Mouse (Mus musculus): ENCODE measurements around the gene Tmem260. TPM values are rescaled to one million over a fixed set of nuclear protein-coding genes. Genes with fewer than 3 reads are reported as not detected.
"Not testable (repeated sequence)": the region's sequence is repeated elsewhere in the genome, so short reads cannot be mapped to it uniquely, and the experiment has no call there.

Tmem260 gene
- total and polyA plus RNA-seq, 2 experiments from 2014 or later: 6.0 to 8.7 TPM

- DNase-seq (ENCODE audit: low spot score): no peak
- H3K27me3 ChIP-seq (ENCODE audit: control insufficient read depth, insufficient read depth, low read length): no peaks in the 10 kb centered on the region
- TF ChIP-seq CTCF (IDR thresholded peaks at IDR 0.05; ENCODE audit: low read depth) (no peak), EP300 (IDR thresholded peaks at IDR 0.05; ENCODE audit: low read depth) (no peak)
- no peak overlapping the region for H3K9ac ChIP-seq (replicated peaks; ENCODE audit: low read depth, low read length)
- 90% methylated on average over 7 of the region's 7 CpGs for WGBS
- no peak overlapping the region for H3K4me2 ChIP-seq (ENCODE audit: low read depth, low read length)
- no peaks in the 10 kb centered on the region for H3K4me1 ChIP-seq (ENCODE audit: control insufficient read depth, insufficient read depth)
- peaks cover 11% of the 10 kb centered on the region; the same call in 1 of the 2 replicates for H3K36me3 ChIP-seq (replicated peaks; ENCODE audit: control insufficient read depth, insufficient read depth, low read length)
- H3K4me3 ChIP-seq (ENCODE audit: low read depth, low read length): no peak overlapping the region
- H3K9me3 ChIP-seq (replicated peaks; ENCODE audit: control insufficient read depth, low read length): no peaks in the 10 kb centered on the region
- no peak overlapping the region for H3K27ac ChIP-seq (ENCODE audit: low read depth)
- no peak for ATAC-seq (ENCODE audit: insufficient read depth, low read depth)
Observed at GRCm38 (mm10) chr14:48468339-48468738, 22.4 kb downstream of the Tmem260 start.

GRCm38 (mm10) chr14:48470742-48471487 lies 25.0 kb downstream of the Tmem260 start:
- Histone ChIP-seq H3K9ac (replicated peaks; ENCODE audit: low read depth, low read length) (no peak overlapping the region), H3K27ac (ENCODE audit: low read depth) (no peak overlapping the region), H3K4me3 (ENCODE audit: low read depth, low read length) (no peak overlapping the region), H3K4me1 (ENCODE audit: control insufficient read depth, insufficient read depth) (no peaks in the 10 kb centered on the region), H3K36me3 (replicated peaks; ENCODE audit: control insufficient read depth, insufficient read depth, low read length) (peaks cover 17% of the 10 kb centered on the region), H3K27me3 (ENCODE audit: control insufficient read depth, insufficient read depth, low read length) (no peaks in the 10 kb centered on the region), H3K4me2 (ENCODE audit: low read depth, low read length) (no peak overlapping the region), H3K9me3 (replicated peaks; ENCODE audit: control insufficient read depth, low read length) (no peaks in the 10 kb centered on the region)
- 91% methylated on average over 10 of the region's 10 CpGs for WGBS
- TF ChIP-seq EP300 (IDR thresholded peaks at IDR 0.05; ENCODE audit: low read depth) (no peak), CTCF (IDR thresholded peaks at IDR 0.05; ENCODE audit: low read depth) (no peak)
- ATAC-seq (ENCODE audit: insufficient read depth, low read depth): no peak
- DNase-seq (ENCODE audit: low spot score): no peak

GRCm38 (mm10) chr14:48472179-48472578 lies 26.3 kb downstream of the Tmem260 start:
- no peaks in the 10 kb centered on the region for H3K9me3 ChIP-seq (replicated peaks; ENCODE audit: control insufficient read depth, low read length)
- no peak for DNase-seq (ENCODE audit: low spot score)
- H3K4me1 ChIP-seq (ENCODE audit: control insufficient read depth, insufficient read depth): no peaks in the 10 kb centered on the region
- TF ChIP-seq CTCF (IDR thresholded peaks at IDR 0.05; ENCODE audit: low read depth): no peak
- no peak for TF ChIP-seq EP300 (IDR thresholded peaks at IDR 0.05; ENCODE audit: low read depth)
- H3K27me3 ChIP-seq (ENCODE audit: control insufficient read depth, insufficient read depth, low read length): no peaks in the 10 kb centered on the region
- no peak overlapping the region for H3K4me2 ChIP-seq (ENCODE audit: low read depth, low read length)
- peaks cover 27% of the 10 kb centered on the region for H3K36me3 ChIP-seq (replicated peaks; ENCODE audit: control insufficient read depth, insufficient read depth, low read length)
- 67% methylated on average over 9 of the region's 9 CpGs for WGBS
- ATAC-seq (ENCODE audit: insufficient read depth, low read depth): no peak
- H3K27ac ChIP-seq (ENCODE audit: low read depth): no peak overlapping the region
- no peak overlapping the region for H3K4me3 ChIP-seq (ENCODE audit: low read depth, low read length)
- no peak overlapping the region for H3K9ac ChIP-seq (replicated peaks; ENCODE audit: low read depth, low read length)

GRCm38 (mm10) chr14:48475370-48475769 lies 29.4 kb downstream of the Tmem260 start:
- TF ChIP-seq CTCF (IDR thresholded peaks at IDR 0.05; ENCODE audit: low read depth) (no peak), EP300 (IDR thresholded peaks at IDR 0.05; ENCODE audit: low read depth) (no peak)
- H3K4me2 ChIP-seq (ENCODE audit: low read depth, low read length): no peak overlapping the region
- no peak overlapping the region for H3K9ac ChIP-seq (replicated peaks; ENCODE audit: low read depth, low read length)
- DNase-seq (ENCODE audit: low spot score) (no peak), ATAC-seq (ENCODE audit: insufficient read depth, low read depth) (no peak)
- no peaks in the 10 kb centered on the region for H3K4me1 ChIP-seq (ENCODE audit: control insufficient read depth, insufficient read depth)
- no peak overlapping the region for H3K27ac ChIP-seq (ENCODE audit: low read depth)
- WGBS: 73% methylated on average over 1 of the region's 1 CpGs
- no peaks in the 10 kb centered on the region for H3K9me3 ChIP-seq (replicated peaks; ENCODE audit: control insufficient read depth, low read length)
- H3K36me3 ChIP-seq (replicated peaks; ENCODE audit: control insufficient read depth, insufficient read depth, low read length): peaks cover 43% of the 10 kb centered on the region
- H3K27me3 ChIP-seq (ENCODE audit: control insufficient read depth, insufficient read depth, low read length): no peaks in the 10 kb centered on the region
- H3K4me3 ChIP-seq (ENCODE audit: low read depth, low read length): no peak overlapping the region

GRCm38 (mm10) chr14:48475834-48476233 lies 29.9 kb downstream of the Tmem260 start:
- H3K9ac ChIP-seq (replicated peaks; ENCODE audit: low read depth, low read length); ATAC-seq (ENCODE audit: insufficient read depth, low read depth); H3K27me3 ChIP-seq (ENCODE audit: control insufficient read depth, insufficient read depth, low read length); H3K9me3 ChIP-seq (replicated peaks; ENCODE audit: control insufficient read depth, low read length); H3K4me1 ChIP-seq (ENCODE audit: control insufficient read depth, insufficient read depth); H3K4me2 ChIP-seq (ENCODE audit: low read depth, low read length); DNase-seq (ENCODE audit: low spot score); H3K27ac ChIP-seq (ENCODE audit: low read depth); H3K4me3 ChIP-seq (ENCODE audit: low read depth, low read length): not testable (repeated sequence)
- WGBS: 60% methylated on average over 3 of the region's 3 CpGs
- H3K36me3 ChIP-seq (replicated peaks; ENCODE audit: control insufficient read depth, insufficient read depth, low read length): peaks cover 39% of the 10 kb centered on the region

GRCm38 (mm10) chr14:48476278-48476677 lies 30.4 kb downstream of the Tmem260 start:
- Histone ChIP-seq H3K4me3 (ENCODE audit: low read depth, low read length) (no peak overlapping the region), H3K4me2 (ENCODE audit: low read depth, low read length) (no peak overlapping the region), H3K9ac (replicated peaks; ENCODE audit: low read depth, low read length) (no peak overlapping the region), H3K27me3 (ENCODE audit: control insufficient read depth, insufficient read depth, low read length) (no peaks in the 10 kb centered on the region), H3K9me3 (replicated peaks; ENCODE audit: control insufficient read depth, low read length) (no peaks in the 10 kb centered on the region), H3K36me3 (replicated peaks; ENCODE audit: control insufficient read depth, insufficient read depth, low read length) (peaks cover 37% of the 10 kb centered on the region), H3K4me1 (ENCODE audit: control insufficient read depth, insufficient read depth) (no peaks in the 10 kb centered on the region), H3K27ac (ENCODE audit: low read depth) (no peak overlapping the region)
- TF ChIP-seq CTCF (IDR thresholded peaks at IDR 0.05; ENCODE audit: low read depth) (no peak), EP300 (IDR thresholded peaks at IDR 0.05; ENCODE audit: low read depth) (no peak)
- ATAC-seq (ENCODE audit: insufficient read depth, low read depth) (no peak), DNase-seq (ENCODE audit: low spot score) (no peak)
- 79% methylated on average over 8 of the region's 8 CpGs for WGBS

Data from heart, postnatal 0 days (tissue).